Mouse (Mus musculus) layer of hippocampus, adult 9-10 months (tissue): ENCODE measurements at regions not wholly inside any gene's neighbourhood (a gene's known extent, or its start where the extent isn't known, plus 50 kb on each side); places are given as distances from the start of the nearest gene placed in this dataset.

Experiments used
- DNase-seq: peaks from one replicate; pipeline ENCODE4 v3.0.0; 2022; ENCODE audit warnings: low spot score

GRCm38 (mm10) chr13:31334981-31335380 lies 221.0 kb upstream of the Foxq1 start:
- no peak for DNase-seq

GRCm38 (mm10) chr13:31337631-31338030 lies 218.3 kb upstream of the Foxq1 start:
- no peak for DNase-seq

DNA sequence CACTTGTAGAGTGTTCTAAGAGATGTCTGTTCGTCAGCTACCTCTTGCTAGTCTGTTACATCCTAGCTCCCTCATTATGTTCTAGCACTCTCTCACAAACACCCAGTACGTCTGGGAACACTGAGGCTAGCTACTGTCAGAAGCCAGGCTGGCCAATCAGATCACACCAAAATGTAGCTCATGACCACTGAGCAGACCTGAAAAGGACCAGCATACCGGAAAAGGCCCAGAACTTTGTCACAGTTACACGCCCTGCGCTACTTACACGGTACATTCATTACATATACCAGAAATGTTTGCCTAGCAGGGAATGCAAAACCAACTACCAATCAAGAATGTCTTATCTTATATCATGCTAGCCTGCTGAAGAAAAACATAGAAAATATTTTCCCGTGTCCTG lies 216.5 kb upstream of the Foxq1 start:
- DNase-seq: no peak

GRCm38 (mm10) chr13:31339901-31340300 lies 216.0 kb upstream of the Foxq1 start:
- no peak for DNase-seq

DNA sequence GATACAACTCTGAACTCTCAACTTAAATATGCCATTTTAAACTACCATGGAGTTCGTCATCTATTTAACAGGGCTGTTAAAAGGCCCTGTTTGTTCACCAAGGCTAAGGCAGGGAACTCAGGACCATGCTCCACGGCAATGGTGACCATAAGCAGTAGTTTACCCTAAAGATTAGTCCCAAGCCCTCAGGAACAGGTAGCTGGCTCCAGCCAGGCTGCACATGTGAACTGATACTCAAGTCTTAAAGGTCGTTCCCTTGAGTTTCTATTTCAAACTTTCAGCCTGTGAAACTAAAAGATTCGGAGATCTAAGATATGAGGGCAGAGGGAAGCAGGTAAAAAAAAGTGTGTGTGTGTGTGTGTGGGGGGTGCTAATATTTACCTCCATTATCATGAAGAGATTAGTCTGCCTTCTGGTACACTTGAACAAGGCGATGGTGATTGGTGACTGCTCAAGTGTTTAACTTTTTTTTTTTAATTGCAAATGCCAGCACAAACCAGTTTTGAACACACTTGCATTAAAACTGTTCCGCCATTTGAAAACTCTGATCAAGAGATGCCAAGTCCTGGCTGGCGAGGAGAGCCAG lies 215.5 kb upstream of the Foxq1 start:
- no peak for DNase-seq

DNA sequence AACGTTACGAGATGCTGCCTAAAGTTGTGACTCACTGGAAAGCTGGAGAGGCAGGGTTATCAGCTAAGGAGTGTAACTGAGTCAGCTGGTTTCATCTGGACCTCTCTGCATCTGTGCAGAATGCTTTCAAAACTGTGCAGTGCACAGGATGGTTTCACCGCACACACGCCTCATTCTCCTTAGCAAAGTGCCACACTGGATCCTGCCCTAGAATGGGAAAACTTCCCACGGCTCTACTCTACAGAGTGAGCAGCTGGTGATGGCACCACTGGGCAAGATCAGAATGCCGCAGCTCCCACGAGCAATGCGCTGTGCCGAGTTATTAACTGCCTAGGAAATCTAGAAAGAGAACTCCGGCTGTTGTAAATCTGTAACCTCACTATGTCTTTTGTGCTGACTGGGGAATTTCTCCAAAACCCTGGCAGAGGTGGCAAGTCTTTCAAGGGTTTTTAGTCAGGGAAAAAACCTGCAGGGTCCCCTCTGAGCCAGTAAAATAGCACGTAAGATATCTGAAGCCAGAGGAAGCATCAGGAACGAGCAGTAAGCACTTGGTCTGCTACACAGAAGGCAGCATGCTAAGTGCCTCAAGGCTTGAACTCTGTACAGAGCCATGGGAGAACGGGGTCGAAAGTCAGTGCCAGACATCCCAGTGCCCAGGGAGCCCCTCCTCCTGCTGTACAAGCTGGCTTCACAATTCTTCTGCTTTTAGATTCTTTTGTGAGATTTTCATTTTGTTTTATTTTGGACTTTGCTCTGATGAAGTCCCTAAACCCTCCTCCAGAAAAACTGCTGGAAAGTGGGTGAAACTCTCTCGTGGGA lies 214.4 kb upstream of the Foxq1 start:
- peak; percentile 6 for DNase-seq

GRCm38 (mm10) chr13:31346205-31346604 lies 209.7 kb upstream of the Foxq1 start:
- no peak for DNase-seq

DNA sequence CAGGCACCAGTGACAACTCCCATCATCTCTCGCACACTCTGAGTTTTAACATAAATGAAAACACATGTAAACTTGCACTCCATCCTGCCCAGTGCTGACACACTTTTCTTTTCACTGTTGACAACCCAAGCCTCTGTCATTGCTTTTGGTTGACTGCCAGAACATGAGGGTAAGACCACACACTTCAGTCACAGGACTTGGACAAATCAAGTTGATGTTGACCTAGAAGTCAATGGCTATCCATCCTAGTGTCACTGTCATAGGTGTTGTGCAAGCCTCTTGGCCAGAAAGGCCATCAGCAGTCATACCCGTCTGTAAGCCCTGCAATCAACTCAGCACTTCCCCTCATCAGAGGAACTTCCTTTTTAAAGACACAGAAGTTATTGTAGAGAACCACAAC lies 208.9 kb upstream of the Foxq1 start:
- DNase-seq: no peak

DNA sequence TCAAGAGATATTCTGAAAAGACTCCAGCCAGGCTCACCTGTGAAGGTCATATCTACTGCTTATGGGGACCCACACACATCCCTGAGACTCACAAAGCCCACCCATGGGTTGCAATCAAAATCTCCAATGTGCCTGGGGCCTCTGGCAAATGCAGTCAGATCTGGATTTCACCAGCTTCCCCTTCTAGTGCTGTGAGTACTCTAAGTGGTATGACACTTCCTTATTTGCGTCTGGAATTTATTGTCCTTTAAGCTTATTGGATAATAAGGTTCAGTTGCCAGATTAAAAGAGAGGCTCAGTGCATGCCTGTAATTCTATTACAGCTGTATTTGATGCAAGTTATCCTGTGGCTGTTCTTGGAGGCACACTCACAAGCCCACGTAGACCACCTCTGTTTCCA lies 206.3 kb upstream of the Foxq1 start:
- DNase-seq: no peak

- no peak for DNase-seq
These were observed 204.5 kb upstream of the Foxq1 start for GRCm38 (mm10) chr13:31351481-31351880.

DNA sequence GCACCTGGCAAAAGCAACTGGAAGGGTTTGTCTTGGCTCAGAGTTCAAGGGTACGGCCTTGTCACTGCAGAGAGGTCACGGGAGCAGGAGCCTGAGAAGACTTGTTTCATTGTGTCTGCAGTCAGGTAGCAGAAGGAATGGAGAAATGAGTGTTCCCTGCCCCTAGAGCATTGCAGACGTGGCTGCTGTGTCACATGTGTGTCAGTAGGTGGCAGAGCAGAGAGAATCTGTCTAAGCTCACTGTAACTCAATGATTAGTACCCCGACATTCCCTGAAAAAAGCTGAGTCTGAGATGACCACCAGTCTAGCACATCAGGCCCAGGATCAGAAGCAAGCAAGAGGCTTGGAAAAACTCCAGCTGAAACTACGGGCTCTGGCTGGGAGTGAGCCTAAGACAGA lies 203.1 kb upstream of the Foxq1 start:
- no peak for DNase-seq

DNA sequence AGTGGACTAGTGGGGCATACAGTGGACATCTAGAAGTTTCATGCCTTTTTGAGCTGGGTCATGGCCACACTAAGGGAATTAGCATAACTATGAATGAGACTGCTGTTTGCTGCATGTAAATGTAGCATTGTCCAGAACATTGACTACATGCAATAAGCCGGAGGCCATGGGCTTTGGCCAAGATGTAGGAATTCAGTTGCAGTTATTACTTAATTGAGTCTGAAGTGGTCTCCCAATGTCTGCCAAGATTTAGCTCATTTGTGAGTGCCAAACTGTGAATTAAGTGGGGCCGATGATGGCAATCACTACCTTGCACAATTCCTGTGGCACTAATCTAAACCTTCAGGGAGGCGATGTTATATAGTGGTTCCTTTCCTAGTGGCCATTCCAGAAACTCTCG lies 196.6 kb upstream of the Foxq1 start:
- no peak for DNase-seq

- DNase-seq: no peak
These were observed 193.5 kb upstream of the Foxq1 start for GRCm38 (mm10) chr13:31362386-31362785.

- DNase-seq: no peak
These were observed 191.6 kb upstream of the Foxq1 start for GRCm38 (mm10) chr13:31364369-31364768.

DNA sequence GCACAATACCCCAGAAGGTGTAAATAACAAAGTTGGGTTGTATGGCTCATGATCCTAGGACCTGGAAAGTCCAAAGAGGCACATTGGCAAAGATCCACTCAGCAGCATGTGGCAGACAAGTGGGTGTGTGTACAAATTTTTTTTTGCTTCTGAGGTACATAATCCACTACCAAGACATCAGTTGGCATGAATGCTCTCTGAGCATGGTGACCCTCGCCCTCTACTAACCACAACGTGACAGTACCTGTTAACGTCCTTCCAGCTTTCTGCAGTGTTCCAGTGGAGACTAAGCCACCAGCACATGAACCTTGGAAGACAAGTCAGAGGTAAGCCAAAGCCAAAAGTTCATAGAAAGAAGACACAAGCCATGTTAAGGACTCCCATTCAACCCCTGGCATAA lies 188.7 kb upstream of the Foxq1 start:
- no peak for DNase-seq

- no peak for DNase-seq
These were observed 186.8 kb upstream of the Foxq1 start for GRCm38 (mm10) chr13:31369182-31369581.

GRCm38 (mm10) chr13:31370873-31371272 lies 185.1 kb upstream of the Foxq1 start:
- DNase-seq: no peak

GRCm38 (mm10) chr13:31374006-31374405 lies 181.9 kb upstream of the Foxq1 start:
- DNase-seq: no peak

DNA sequence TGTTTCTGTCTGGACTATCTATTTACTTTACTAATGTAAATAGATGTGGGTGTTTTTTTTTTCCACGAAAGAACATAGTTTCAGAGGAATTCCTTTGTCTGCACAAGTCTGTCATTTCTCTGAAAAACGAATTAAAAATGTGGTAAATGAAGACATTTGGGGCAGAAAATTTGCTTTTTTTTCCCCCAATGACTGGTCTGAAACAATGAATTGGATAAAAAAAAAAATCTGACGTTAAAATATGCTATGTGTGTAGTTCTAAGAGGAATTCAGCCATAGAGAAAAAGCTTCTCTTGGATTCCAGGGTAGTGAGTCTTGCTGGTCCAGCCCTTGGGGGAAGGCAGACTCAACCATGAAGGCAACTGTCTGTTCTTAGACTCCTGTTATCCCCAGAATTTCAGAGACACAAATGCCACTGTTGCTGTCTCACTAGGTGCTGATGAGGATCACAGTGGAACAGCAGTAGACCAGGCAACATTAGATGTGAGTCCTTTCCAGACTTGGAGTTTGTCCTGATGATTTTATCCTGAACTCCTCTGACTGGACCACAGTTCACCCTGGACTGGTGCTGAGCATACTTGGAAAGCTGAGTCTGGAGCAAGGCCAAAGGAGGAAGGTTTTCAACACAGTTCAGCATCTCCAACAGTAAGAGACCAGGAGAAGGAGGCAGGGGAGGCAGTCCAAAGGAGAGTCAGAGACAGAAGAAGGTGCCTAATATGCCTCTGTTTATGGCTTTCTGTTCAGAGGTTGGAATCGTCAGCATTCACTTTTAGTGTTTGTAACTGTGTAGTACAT lies 162.3 kb upstream of the Foxq1 start:
- DNase-seq: no peak

DNA sequence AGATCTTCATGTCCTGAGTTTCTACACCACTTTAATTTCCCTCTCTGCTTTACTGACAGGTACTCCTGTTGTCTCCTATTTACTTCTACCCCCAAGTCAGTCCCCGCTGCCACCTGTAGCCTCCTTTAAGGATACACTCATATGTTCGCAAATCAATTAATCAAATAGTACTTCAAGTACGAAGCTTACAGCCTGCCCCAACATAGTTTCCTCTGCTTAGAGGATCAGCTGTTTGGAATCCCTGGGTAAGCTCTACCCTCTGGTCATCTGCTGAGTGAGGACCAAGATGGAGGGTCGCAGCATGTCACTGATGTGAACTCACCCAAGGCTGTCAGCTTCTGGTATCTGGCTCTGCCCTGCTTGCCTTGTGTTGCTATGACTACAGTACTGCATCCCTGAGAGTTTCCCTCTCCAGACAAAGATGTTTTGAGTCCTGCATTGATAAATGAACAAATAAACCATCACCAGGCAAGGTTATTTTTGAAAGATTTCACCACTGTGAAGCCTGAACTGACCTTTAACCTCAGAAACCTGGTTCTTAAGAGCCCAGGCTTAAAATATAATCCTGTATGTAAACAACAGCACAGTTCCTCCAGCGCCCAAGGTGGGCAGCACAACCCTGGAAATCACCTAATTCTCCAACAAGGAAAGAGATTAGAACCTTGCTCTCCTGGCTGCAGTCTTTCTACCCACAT lies 159.6 kb upstream of the Foxq1 start:
- DNase-seq: no peak

DNA sequence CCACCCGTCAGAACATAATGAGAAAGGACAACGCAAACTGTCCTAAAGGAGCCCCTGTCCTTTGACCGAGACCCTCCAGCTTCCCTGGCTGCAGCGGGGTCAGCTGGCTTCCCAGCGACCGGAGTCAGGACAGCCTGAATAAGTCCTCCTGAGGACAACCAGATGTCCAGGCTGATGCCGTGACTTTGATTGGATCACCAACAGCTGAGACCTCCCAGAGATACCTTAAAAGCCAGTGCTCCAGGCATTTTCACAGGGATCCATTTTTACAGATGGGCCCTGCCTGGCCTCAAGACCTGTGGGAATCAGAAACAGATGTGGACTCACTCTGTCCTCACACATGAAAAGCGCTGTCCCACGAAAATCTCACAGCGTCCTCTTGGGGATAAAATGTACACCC lies 158.7 kb upstream of the Foxq1 start:
- DNase-seq: no peak

GRCm38 (mm10) chr13:31400401-31400800 lies 155.5 kb upstream of the Foxq1 start:
- DNase-seq: no peak

DNA sequence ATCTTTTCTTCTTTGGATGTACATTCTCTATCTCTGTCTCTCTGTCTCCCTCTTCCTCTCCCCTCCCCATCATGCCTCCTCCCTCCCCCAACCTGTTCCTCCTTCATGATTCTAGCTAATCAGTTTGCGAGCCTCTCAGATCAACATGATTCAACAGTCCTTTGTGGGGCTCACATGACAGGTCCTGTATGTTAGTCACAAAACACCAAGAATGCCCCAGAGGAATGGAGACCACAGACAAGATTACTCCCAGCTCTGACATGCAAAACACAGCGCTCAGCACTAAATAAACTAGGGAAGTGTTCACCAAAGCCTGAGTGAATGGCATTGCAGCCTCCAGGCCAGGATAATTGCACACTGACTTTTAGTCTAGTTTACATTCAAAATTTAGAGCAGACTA lies 150.6 kb upstream of the Foxq1 start:
- DNase-seq: no peak
